Mouse (Mus musculus) G1E (cell line): ENCODE measurements around the gene Esrra.

Source experiments
- CTCF ChIP-seq: IDR thresholded peaks from 2 replicates; pipeline ENCODE4 v1.5.1; 2012; ENCODE audit warnings: low read depth, low read length, inconsistent platforms, mixed read lengths
- GATA1 ChIP-seq: IDR thresholded peaks from 2 replicates; pipeline ENCODE4 v1.6.1; 2012; ENCODE audit warnings: borderline replicate concordance, low read length, inconsistent platforms, mixed read lengths
- TAL1 ChIP-seq: conservative IDR thresholded peaks from 2 replicates; pipeline ENCODE4 v1.6.1; 2012; ENCODE audit warnings: low read depth, low read length, inconsistent platforms, mixed read lengths

- TF ChIP-seq TAL1 (no peak), CTCF (peak; percentile 31), GATA1 (no peak)
Observed at GRCm38 (mm10) chr19:6969665-6970381, 48.2 kb upstream of the Esrra start.
